Mouse (Mus musculus) left cerebral cortex, postnatal 10 days (tissue): ENCODE measurements around the gene Fut4. TPM values are rescaled to one million over a fixed set of nuclear protein-coding genes. Genes with fewer than 3 reads are reported as not detected.

Source experiments
- DNase-seq, 2 experiments: peaks; one replicate each; pipeline ENCODE4 v3.0.0; 2021 to 2022; ENCODE audit warnings: low spot score in 2 of 2, mixed read lengths in 1 of 2; ENCODE audit errors: extremely low spot score in 1 of 2
- intact Hi-C: fragments of 180-260 bp; cut with DNase I; formaldehyde crosslinking; loops from one replicate; pipeline ENCODE4 v1.15.1; 2025
- total RNA-seq, 2 experiments: library from RNA; stranded (reverse); gene quantifications; 2 replicates each; pipeline ENCODE4 v1.2.3; 2021

Fut4 gene
- under 1 TPM; 0.49 to 0.54 TPM for total RNA-seq

DNA sequence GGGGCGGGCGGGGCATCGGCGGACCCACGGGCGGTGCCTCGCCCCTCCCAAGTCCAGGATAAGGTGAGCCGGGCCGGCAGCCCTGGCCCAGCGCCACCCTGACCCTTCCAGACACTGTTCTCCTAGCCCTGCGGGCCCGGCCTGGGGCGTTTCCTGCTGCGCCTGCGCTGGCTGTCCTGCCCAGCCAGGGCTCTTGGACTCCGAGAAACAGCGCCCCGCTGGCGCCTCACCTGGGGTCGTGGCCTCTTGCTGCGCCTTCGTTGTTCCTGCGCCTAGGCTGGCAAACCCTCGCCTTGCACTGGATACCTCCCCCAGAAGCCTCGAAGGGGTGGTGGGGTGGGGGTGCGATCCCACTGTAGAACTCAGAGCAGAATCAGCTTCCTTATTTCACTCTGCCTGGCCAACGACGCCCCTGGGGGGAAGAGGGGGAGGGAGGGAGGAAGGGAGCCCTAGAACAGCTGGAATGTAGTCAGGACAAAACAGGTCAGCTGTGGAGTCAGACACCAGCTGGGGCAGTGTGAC, at the start of gene Fut4:
Fut4 (minus strand) TSS at position 393 of the 522 bp plus-strand sequence.
- peak in 1 of 2 experiments; percentile 65 for DNase-seq
- intact Hi-C loops, result no loop called here

DNA sequence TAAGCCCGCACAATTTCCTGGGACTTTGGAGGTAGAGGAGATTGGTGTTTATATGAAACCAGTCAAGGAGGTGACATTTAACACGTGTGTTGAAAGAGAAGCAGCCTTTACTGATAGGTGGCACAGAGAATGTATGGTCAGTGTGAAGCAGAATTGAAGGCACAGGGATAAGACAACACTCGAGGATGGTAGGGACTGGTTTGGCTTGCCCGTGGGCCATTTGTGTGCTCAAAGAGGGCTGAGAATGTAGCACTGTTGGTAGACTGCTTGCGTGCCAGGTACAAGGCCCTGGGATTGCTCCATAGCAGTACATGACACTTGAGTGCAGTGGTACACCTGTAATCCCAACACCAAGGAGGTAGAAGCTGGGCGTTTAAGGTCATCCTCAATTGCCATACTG, 35.2 kb upstream of the Fut4 start:
- DNase-seq, result no peak
- intact Hi-C loops, result no loop called here

DNA sequence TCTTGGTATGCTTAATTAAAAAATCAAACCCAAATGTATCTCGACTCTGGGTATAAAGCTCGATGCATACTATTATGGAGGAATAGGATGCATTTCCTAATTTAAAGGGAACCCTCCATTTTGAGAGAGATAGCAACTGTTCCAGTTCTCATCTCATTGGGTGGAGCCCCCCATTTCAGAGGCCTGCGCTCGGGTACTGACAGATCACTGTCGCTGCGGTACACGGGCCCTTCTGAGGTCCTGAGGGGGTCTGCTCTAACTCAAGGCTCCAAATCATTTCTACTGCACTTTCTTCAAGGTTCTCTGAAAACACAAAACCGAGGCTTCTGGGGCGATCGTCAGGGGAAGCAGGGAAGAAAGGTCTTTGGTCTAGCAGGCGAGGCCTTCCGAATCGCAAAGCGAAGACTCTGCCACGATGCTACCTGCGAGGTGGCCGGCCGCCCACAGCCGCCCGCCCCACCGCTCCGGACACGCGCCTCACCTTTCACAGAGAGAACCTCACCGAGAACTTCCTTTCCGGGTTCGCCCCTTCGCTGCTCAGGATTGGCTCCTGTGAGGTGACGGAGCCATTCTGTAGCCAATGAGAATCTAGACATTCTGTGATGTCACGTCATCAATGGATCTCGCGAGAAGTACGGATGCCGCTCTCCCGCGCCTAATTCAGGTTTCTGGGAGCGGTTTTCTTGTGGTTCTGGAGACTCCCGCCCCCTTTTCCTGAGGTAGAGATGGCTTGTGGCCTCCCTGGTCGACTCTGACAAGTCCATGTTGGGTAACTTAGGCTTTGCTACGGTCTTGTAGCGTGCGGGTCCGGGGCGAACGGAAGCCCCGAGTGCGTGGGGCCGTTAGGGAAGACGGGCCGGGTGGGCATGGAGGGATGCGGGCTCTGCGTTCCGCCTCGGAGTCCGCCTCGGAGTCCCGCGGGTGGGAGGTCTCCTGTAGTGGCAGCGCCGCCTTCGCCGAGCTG, 32.1 kb upstream of the Fut4 start, which contains the start of the genes Mre11a and Ankrd49:
Mre11a (plus strand) TSS at position 616 of the 964 bp plus-strand sequence.
Ankrd49 (minus strand) TSS at position 818 of the 964 bp plus-strand sequence.
- intact Hi-C loops, result no loop called here

DNA sequence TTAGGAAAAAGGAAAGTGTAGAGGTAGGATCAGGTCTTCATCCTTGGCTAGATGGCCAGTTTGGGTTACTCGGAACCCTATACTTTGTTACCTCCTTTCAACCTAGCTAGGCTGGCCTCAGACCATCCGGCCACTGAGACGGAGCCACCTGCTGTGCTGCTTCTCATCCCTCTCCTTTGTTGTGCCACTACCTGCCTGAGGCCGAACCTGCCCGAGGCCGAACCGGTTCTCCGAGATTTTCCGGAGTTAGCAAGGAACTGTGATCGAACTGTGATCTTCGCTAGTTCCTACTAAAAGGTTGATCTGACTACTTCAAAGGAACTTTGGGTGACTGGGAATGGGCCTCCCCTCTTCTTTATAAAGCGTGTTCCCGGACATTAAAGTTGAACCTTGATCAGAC, 26.1 kb upstream of the Fut4 start:
- intact Hi-C loops, result no loop called here

More for the DNA sequence above, 32.1 kb upstream of the Fut4 start, which contains the start of the genes Mre11a and Ankrd49:
- DNase-seq, result peak; percentile 92 to 95

DNA sequence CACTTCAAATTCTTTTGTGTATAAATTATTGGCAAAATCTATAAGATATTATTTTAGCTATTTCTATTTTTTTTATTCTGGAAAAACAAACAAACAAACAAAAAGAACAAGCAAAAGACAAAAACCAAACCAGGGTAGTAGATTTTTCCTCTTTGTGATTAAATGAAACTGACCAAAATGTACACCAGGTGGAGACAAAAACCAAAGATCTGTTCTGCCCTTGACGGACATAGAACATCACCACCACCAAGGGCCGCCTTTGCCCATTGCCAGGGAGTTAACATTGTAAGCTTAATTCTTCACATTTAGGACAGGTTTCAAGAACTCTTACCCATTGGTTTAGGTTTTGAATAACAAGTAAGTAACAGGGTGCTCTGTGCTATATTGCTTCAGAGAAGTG, 21.6 kb upstream of the Fut4 start:
- no peak for DNase-seq
- intact Hi-C loops, result loop anchor here (2.0 to 5.0 kb wide), 2 partner anchors 241 to 438 kb away; no protein-coding TSS in a partner anchor

More for the DNA sequence above, 26.1 kb upstream of the Fut4 start:
- DNase-seq, result no peak

DNA sequence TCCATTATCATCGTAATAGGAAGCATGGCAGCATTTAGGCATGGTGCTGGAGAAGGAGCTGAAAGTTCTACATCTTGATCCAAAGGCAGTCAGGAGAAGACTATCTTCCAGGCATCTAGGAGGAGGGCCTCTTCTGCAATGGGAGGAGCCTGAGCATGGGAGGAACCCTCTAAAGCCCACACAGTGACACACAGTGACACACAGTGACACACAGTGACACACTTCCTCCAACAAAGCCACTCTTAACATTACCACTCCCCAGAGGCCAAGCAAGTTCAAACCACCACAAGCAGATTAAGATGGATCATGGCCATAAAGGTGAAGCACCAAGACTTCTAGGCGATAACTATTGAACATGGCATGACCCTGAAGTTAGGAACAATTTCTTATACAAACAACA, 19.9 kb upstream of the Fut4 start:
- DNase-seq, result no peak
- intact Hi-C loops, result loop anchor here (2.0 to 5.0 kb wide), 2 partner anchors 243 to 440 kb away; no protein-coding TSS in a partner anchor

DNA sequence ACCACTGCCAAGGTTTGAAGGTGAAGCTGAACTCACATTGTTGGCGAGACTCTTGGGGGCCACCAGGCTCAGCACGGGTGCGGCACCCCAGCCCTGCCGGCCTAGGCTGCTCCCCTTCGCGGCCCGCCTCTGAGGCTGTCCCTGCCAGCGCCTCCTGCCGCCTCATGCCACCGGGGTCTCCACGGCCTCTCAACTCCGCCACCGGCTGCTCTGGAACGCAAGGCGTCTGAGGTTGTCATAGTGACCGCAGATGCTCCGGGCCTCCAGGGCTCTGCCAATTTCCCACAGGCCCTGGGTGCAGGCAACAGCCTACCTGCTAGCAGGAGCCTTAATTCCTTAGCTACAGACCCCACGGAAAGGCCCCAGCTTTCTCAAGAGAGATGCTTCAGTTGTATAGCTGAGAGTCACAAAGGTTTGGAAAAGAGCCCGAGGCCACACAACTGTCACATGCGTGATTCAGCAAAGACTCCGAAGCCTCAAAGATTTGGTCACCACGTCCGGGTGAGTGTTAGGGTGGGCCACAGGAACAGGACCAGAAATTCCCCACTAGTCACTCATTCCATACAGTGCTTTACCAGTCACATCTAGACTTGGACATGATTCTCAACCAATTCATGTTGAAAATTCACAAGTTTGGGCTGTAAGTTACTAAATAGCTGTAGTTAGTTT, 18.7 kb upstream of the Fut4 start, which contains the start of gene 1700012B09Rik:
1700012B09Rik (minus strand) TSS at position 228 of the 669 bp plus-strand sequence.
- peak in 1 of 2 experiments; percentile 38 for DNase-seq
- intact Hi-C loops, result loop anchor here (5.0 kb wide), 1 partner anchor 441 kb away; no protein-coding TSS in a partner anchor

DNA sequence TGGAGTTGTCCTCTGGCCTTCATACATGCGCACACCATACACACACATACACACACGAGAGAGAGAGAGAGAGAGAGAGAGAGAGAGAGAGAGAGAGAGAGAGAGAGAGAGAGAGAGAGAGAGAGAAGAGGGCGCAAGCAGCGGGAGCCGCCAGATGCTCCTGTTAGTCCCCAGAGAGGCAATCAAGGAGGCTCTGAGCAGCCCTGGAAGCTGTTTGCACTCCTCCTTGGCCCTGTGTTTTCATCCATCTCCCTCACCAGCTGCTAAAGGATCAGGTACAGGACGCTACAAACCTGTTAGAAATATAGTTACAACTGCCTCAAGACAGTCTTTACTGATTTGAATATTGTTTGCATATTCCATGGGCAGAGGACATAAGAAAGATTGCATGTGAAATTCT, 17.6 kb upstream of the Fut4 start:
- intact Hi-C loops, result loop anchor here (5.0 to 10.0 kb wide), 3 partner anchors 258 to 1535 kb away; no protein-coding TSS in a partner anchor

DNA sequence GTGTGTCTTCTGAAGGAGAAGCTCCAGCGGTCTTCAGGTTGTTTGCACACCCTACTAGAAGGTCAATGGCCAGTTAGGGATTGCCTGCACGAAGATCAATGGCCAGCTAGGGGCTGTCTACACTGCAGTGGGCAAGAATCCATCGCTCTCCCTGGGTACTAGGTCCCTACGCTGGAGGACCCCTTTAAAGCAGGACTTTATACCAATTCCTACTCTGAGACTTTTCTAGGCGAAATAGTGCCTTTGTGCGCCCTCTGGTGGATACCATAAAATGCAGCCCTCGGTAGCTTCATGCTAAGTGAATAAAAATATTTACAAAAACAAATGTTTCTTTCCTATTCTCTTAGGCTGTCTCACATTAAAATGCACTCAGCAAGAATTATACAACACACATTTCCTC, 12.6 kb upstream of the Fut4 start:
- intact Hi-C loops, result loop anchor here (5.0 to 10.0 kb wide), 2 partner anchors 252 to 1530 kb away; no protein-coding TSS in a partner anchor
- DNase-seq, result peak in 1 of 2 experiments; percentile 56

More for the DNA sequence above, 17.6 kb upstream of the Fut4 start:
- no peak for DNase-seq

DNA sequence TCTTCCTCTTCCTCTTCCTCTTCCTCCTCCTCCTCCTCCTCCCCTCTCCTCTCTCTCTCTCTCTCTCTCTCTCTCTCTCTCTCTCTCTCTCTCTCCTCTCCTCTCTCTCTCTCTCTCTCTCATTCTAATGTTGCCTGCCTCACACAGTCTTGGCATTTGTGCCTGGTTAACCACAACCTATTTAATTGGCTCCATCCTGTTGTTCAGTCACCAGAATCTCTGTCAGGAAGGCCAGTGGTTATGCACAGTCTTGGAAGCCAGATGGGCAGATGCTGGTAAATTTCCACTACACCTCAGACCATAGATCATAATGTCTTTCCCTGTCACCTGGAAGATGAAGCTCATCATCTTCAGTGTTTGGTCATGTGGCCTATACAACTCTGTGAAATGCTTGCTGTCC, 7.1 kb upstream of the Fut4 start:
- intact Hi-C loops, result no loop called here
- DNase-seq, result no peak

DNA sequence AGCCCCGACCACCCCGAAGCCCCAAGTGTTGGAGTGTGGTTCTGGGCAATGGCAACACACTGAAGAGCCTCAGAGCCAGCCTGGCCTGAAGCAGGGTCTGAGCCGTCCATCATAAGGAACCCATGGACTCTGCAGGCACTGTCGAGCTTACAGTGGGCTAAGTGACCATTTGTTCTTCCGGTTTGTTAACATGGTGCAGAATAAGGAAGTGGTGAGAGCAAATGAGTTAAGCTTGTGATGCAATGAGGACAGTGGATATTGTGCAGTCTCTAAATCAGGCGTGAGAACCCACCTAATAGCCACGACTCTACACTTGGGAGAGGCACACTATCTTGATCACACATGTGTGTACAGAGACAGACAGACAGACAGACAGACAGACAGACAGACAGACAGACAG, 6.4 kb upstream of the Fut4 start:
- intact Hi-C loops, result no loop called here
- DNase-seq, result no peak

DNA sequence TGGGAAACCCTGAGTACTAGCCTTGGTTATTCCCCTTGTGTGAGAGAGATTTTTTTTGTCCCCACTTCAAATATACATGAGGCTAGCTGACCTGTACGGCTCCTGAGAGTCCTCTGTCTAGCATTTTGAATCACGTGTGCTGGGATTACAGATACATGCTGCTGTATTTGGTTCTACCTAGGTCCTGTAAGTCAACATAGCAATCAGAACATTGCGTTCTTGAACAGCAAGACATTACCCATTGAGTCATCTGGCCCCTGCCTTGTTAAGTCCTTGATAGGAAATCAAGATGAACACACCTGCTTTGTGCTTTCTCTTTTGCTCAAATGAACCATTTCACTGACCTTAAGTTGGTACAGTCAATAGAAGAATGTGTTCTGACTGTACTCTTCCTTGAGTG, 2.3 kb upstream of the Fut4 start:
- intact Hi-C loops, result no loop called here
- no peak for DNase-seq

DNA sequence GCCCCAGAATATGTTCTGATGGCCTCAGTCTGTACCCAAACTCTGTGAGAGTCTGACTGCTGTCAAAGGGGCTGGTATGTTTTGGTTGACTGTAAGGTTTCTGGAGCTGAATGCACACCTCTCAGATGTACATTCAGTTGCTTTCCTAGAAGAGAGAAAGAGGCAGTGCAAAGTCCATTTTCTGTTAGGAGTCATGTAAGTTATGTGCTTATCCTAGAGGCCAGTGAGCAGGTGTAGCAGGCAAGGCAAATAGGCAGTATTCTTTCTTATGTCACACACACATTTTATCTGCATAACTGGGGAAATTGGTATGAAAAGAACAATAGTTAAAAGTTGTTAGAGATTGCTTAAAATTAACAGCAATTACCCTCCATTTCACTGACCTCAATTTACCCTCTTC, 1.8 kb upstream of the Fut4 start:
- no peak for DNase-seq
- intact Hi-C loops, result no loop called here

DNA sequence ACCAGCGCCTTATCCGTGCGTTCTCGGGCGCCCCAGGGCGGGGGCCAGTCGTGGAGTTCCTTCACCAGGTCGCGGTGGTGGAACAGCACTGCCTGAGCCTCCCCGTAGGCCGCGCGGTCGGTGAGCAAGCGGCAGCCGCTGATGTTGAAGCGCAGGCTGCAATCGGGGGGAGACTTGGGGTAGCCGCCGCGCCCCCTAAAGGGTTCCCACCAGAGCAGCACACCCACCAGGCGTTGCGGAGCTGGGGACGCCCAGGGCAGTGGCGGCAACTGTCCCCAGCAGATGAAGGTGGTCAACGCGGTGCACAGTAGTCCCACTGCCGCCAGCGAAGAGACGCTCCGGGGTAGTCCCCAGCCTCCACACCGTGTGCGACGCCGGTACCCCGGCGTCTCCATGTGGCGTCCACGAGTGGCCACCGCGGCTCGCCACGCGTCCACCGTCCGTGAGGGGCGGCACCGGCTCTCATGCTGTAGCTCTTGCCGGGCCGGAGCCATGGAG, 641 bp downstream of the Fut4 start:
- DNase-seq, result peak in 1 of 2 experiments; percentile 40
- intact Hi-C loops, result no loop called here

DNA sequence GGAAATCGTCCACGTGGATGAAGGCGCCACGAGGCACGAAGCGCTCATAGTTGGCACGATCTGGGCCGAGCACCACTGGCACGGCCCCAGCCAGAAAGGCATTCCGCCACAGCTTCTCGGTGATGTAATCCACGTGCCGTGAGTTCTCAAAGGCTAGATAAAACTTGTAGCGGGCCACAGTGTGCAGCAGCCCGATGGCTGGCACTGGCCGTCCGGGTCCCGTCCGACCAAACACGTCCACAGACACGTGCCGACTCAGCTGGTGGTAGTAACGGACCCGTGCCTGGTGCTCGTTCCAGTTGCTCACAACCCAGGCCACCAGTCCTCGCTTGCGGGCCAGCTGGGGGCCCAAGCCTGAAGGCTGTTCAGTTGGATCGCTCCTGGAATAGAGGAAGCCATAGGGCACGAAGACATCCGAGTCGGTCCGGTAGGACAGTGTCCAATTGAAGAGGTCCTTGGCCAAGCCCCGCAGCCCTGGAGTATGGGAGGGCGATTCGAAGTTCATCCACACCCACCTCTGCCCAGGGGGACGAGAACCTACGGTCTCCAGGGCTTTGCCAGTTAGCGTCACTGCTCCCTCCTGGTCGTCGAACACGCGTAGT, 1.2 kb downstream of the Fut4 start:
- DNase-seq, result peak in 1 of 2 experiments; percentile 34
- intact Hi-C loops, result no loop called here

DNA sequence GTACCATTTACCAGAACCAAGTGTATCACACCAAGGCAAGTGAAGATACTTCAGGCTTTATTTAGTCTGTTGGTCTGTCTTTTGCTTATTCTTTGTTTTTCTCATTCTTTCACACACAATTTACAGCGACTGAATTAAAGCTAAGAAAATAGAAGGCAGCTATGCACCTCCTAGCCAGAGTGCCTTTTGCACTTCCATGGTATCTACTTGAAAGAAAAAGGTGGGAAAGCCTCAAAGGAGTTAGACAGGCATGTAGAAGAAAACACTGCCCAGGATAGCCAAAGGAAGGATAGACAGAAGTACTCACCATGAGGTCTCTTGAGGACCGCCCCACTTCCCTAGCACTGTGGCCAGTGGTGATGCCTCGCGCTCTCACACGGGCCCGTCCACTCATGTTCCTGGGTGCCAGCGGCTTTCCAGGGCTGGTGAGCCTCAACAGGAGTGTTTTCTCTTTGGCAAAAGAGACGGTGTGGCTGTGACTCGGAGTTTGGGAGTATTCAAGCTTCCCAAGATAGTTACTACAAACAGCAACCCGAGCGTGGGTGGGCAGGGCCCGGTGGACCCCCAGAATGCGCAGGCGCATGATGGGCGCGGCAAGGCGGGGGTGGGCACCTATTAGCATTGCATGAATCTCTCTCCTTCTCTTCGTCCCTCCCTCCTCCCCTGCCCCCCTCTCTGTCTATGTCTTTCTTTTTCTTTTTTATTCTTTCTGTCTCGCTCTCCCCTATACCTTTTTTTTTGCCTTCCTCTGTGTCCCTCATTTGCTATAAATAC, 11.9 kb downstream of the Fut4 start, which contains the start of gene Piwil4:
Piwil4 (minus strand) TSS at position 583 of the 774 bp plus-strand sequence.
- no peak for DNase-seq
- intact Hi-C loops, result no loop called here

DNA sequence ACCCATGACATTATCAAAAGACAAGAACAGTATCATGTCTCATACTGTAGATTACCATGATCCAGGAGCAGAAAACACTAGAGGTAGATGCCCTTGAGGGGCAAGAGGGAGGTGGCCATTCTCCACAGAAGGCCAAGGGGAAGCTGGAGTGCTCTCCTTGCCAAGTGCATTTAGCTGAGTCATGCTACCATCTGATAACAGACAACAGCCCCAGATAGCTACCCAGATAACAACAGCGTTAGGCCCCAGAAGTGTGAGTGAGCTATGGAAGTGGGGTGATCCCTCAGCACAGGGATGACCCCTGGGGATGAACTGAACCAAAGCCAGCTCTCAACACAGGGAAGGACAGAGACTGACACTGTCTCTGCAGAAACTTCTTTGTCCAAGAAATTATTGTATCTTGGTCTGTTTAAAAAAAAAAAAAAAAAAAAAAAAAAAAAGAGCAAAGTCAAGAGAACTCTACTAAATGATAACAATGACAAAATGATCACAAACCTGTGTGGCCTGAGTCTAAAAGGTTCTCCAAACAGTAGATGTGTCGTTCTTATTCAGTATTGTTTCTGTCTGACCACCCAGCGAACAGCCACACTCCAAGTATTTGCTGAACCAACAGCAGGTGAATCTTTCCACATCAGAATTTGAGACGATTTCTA, 12.6 kb downstream of the Fut4 start:
- no peak for DNase-seq
- intact Hi-C loops, result no loop called here
